Mouse (Mus musculus): Measurements from ENCODE around the gene Spata31d1d. TPM values are rescaled to one million over a fixed set of nuclear protein-coding genes. Genes with fewer than 3 reads are reported as not detected.

Spata31d1d gene
- polyA plus RNA-seq, 1 experiment from 2014 or later, result not detected

- Histone ChIP-seq H3K9me3 (peaks cover 12% of the 10 kb centered on the region), H3K27me3 (ENCODE audit: insufficient read depth, poor library complexity, severe bottlenecking) (peaks cover 70% of the 10 kb centered on the region), H3K27ac (peak overlapping the region; percentile 70; the same call in 1 of the 2 replicates), H3K4me1 (replicated peaks) (peaks cover 36% of the 10 kb centered on the region), H3K36me3 (no peaks in the 10 kb centered on the region), H3K4me3 (no peak overlapping the region)
- no peak for DNase-seq (ENCODE audit: low spot score)
- 87% methylated on average over 7 of the region's 7 CpGs for WGBS
Measured at GRCm38 (mm10) chr13:59690576-59690975, 41.0 kb downstream of the Spata31d1d start.

- H3K27me3 ChIP-seq (ENCODE audit: insufficient read depth, poor library complexity, severe bottlenecking), result peaks cover 62% of the 10 kb centered on the region
- no peak for DNase-seq (ENCODE audit: low spot score)
Measured at GRCm38 (mm10) chr13:59689843-59690242, 41.7 kb downstream of the Spata31d1d start.

DNA sequence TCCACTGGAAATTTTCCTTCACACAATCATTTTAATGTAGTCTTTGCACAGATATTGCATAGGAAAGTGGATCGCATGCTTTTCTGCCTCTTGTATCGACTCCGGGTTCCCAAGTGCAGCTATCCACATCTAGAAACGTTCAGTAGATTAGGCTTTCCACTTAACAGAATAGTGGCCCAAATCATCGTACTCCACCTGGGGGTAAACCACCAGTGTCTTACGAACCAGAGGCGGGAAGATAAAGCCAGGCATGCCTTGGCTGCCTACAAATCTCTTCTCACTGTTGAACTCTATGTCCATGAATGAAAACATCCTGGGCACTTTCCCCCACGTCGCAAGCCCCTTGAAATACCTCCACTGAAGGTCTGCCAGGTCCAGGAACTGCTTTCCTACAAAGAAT, 42.2 kb downstream of the Spata31d1d start:
- Histone ChIP-seq H3K4me3 (no peak overlapping the region), H3K27me3 (ENCODE audit: insufficient read depth, poor library complexity, severe bottlenecking) (peaks cover 57% of the 10 kb centered on the region), H3K9me3 (peaks cover 8% of the 10 kb centered on the region), H3K27ac (no peak overlapping the region), H3K4me1 (replicated peaks) (peaks cover 41% of the 10 kb centered on the region), H3K36me3 (no peaks in the 10 kb centered on the region)
- DNase-seq (ENCODE audit: low spot score), result no peak
- WGBS, result 91% methylated on average over 9 of the region's 9 CpGs

More at GRCm38 (mm10) chr13:59689843-59690242, 41.7 kb downstream of the Spata31d1d start:
- H3K36me3 ChIP-seq, result no peaks in the 10 kb centered on the region
- H3K27ac ChIP-seq, result no peak overlapping the region
- 93% methylated on average over 3 of the region's 3 CpGs for WGBS
- no peak overlapping the region for H3K4me3 ChIP-seq
- H3K9me3 ChIP-seq, result peaks cover 10% of the 10 kb centered on the region
- peaks cover 41% of the 10 kb centered on the region for H3K4me1 ChIP-seq (replicated peaks)

GRCm38 (mm10) chr13:59688338-59688770, 43.2 kb downstream of the Spata31d1d start:
- H3K27ac ChIP-seq, result peak overlapping the region; percentile 37; the same call in 1 of the 2 replicates

DNA sequence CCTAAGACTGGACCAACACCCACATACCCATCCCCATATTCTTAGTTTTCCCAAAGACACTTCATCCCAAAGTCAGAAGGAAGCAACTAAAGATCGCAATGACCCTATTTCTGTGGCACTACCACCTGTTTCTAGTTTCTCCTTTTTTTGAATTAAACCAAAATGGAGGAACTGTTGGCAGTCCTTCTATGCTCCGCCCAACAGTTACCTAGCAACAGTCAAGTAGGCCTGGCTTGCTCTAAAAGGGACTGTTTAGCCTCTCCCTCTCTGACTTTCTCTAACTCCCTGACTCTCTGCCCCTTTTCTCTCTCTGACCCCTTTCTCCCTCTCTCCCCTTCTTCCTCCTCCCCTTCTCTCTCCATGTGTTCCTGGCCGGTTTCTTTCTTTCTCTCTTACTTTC, 46.3 kb downstream of the Spata31d1d start:
- no peak overlapping the region for H3K4me3 ChIP-seq
- H3K4me1 ChIP-seq (replicated peaks), result peaks cover 22% of the 10 kb centered on the region; the same call in 1 of the 2 replicates
- WGBS, result 85% methylated on average over 3 of the region's 3 CpGs
- H3K9me3 ChIP-seq, result no peaks in the 10 kb centered on the region
- no peak for DNase-seq (ENCODE audit: low spot score)
- no peaks in the 10 kb centered on the region for H3K36me3 ChIP-seq
- peaks cover 46% of the 10 kb centered on the region; the same call in 1 of the 2 replicates for H3K27me3 ChIP-seq (ENCODE audit: insufficient read depth, poor library complexity, severe bottlenecking)
- H3K27ac ChIP-seq, result no peak overlapping the region; the same call in 1 of the 2 replicates

More at GRCm38 (mm10) chr13:59688338-59688770, 43.2 kb downstream of the Spata31d1d start:
- no peak for DNase-seq (ENCODE audit: low spot score)
- no peak overlapping the region for H3K4me3 ChIP-seq
- H3K36me3 ChIP-seq, result no peaks in the 10 kb centered on the region
- peaks cover 8% of the 10 kb centered on the region for H3K9me3 ChIP-seq
- 66% methylated on average over 13 of the region's 13 CpGs for WGBS
- H3K4me1 ChIP-seq (replicated peaks), result peaks cover 41% of the 10 kb centered on the region
- H3K27me3 ChIP-seq (ENCODE audit: insufficient read depth, poor library complexity, severe bottlenecking), result peaks cover 51% of the 10 kb centered on the region

DNA sequence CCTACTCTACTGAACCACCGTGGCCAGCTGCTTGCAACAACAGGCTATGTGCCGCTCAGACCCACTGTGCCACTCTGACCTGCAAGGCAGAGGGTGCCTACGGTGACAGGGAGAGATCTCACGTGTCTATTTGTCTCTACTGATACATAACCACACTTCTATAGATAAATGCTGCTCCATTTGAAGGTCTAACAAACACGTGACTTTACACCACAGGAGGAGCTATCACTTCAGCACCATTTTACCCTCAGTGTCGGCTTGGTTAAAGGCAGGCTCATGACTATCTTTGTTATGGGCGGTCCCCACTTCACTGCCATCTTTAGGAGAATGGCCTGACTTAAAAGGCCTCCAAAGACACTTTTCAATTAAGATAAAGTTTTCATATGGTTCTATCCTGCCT, 48.9 kb downstream of the Spata31d1d start:
- no peaks in the 10 kb centered on the region for H3K36me3 ChIP-seq
- H3K4me3 ChIP-seq, result no peak overlapping the region
- no peak for DNase-seq (ENCODE audit: low spot score)
- WGBS, result 39% methylated on average over 7 of the region's 7 CpGs
- H3K27ac ChIP-seq, result no peak overlapping the region
- H3K4me1 ChIP-seq (replicated peaks), result peaks cover 25% of the 10 kb centered on the region; the same call in 1 of the 2 replicates
- H3K9me3 ChIP-seq, result no peaks in the 10 kb centered on the region
- H3K27me3 ChIP-seq (ENCODE audit: insufficient read depth, poor library complexity, severe bottlenecking), result peaks cover 26% of the 10 kb centered on the region; the same call in 1 of the 2 replicates

- no peak for DNase-seq (ENCODE audit: low spot score)
- Histone ChIP-seq H3K4me1 (replicated peaks) (peaks cover 20% of the 10 kb centered on the region; the same call in 1 of the 2 replicates), H3K4me3 (no peak overlapping the region), H3K27me3 (ENCODE audit: insufficient read depth, poor library complexity, severe bottlenecking) (peaks cover 14% of the 10 kb centered on the region; the same call in 1 of the 2 replicates), H3K9me3 (no peaks in the 10 kb centered on the region), H3K36me3 (no peaks in the 10 kb centered on the region), H3K27ac (no peak overlapping the region)
- WGBS, result 80% methylated on average over 4 of the region's 4 CpGs
Measured at GRCm38 (mm10) chr13:59679908-59680307, 51.6 kb downstream of the Spata31d1d start.

GRCm38 (mm10) chr13:59679306-59679705, 52.2 kb downstream of the Spata31d1d start:
- no peak overlapping the region for H3K4me3 ChIP-seq
- H3K4me1 ChIP-seq (replicated peaks), result peaks cover 20% of the 10 kb centered on the region; the same call in 1 of the 2 replicates
- H3K9me3 ChIP-seq, result no peaks in the 10 kb centered on the region
- WGBS, result 57% methylated on average over 4 of the region's 4 CpGs
- H3K36me3 ChIP-seq, result no peaks in the 10 kb centered on the region
- H3K27ac ChIP-seq, result no peak overlapping the region
- peaks cover 14% of the 10 kb centered on the region; the same call in 1 of the 2 replicates for H3K27me3 ChIP-seq (ENCODE audit: insufficient read depth, poor library complexity, severe bottlenecking)
- no peak for DNase-seq (ENCODE audit: low spot score)

DNA sequence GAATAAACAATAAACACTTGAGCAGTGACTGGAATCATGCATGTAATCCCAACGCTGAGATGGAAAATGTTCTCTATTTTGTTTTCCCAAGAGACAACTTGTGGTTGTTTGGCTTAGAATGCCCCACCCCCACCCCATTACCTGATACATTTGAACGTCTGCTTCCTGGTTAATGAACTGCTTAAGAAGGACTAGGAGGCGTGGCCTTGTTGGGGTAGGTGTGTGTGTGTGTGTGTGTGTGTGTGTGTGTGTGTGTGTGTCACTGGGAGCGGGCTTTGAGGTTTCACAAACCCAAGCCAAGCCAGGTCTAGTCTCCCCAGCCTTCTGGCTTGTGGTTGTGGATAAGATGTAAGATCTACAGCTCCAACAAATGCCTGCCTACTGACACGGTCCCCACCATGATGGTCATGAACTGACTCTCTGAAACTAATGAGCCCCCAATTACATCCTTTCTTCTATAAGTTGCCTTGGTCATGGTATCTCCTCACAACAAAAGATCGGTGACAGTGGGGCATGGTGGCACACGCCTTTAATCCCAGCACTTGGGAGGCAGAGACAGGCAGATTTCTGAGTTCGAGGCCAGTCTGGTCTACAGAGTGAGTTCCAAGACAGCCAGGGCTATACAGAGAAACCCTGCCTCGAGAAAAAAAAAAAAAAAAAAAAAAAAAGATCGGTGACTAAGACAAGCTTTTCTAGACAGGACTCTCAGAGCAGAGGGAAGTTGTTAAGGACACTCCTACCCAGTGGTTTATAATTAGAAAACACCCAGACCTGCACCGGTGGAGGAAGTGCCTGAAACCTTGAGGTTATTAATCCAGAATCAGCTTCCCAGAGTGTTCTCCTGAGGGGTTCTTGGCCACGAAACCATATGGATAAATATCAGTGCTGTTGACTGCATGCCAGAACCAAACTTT, 55.0 kb downstream of the Spata31d1d start:
- Histone ChIP-seq H3K4me1 (replicated peaks) (peaks cover 42% of the 10 kb centered on the region), H3K27me3 (ENCODE audit: insufficient read depth, poor library complexity, severe bottlenecking) (no peaks in the 10 kb centered on the region), H3K27ac (peak overlapping the region; percentile 99; the same call in 1 of the 2 replicates), H3K4me3 (peak overlapping the region; percentile 72; the same call in 1 of the 2 replicates), H3K36me3 (peaks cover 4% of the 10 kb centered on the region; the same call in 1 of the 2 replicates), H3K9me3 (no peaks in the 10 kb centered on the region)
- WGBS, result 80% methylated on average over 12 of the region's 12 CpGs
- no peak for DNase-seq (ENCODE audit: low spot score)

Other genes with a start within 250 kb of the Spata31d1d start
- gene Agtpbp1, start 146.5 kb downstream of the Spata31d1d start, polyA plus RNA-seq (2016; fragmentation: Nextera tagmentation; extraction: Ambion mirVana), result 11.3 and 12.3 TPM in 2 replicates
- gene Naa35, start 146.5 kb downstream of the Spata31d1d start, polyA plus RNA-seq (2016; fragmentation: Nextera tagmentation; extraction: Ambion mirVana), result 104 and 105 TPM in 2 replicates
- 144 and 181 TPM in 2 replicates for gene Golm1, start 55.9 kb downstream of the Spata31d1d start, polyA plus RNA-seq (2016; fragmentation: Nextera tagmentation; extraction: Ambion mirVana)
- not detected in 2 replicates for gene 4921517D22Rik, start 37.6 kb downstream of the Spata31d1d start, polyA plus RNA-seq (2016; fragmentation: Nextera tagmentation; extraction: Ambion mirVana)
- 0.05 TPM in 1 of 2 replicates, not detected in the other for gene Spata31d1a, start 21.4 kb downstream of the Spata31d1d start, polyA plus RNA-seq (2016; fragmentation: Nextera tagmentation; extraction: Ambion mirVana)
- gene Spata31d1b, start 19.5 kb downstream of the Spata31d1d start, polyA plus RNA-seq (2016; fragmentation: Nextera tagmentation; extraction: Ambion mirVana), result 0.04 TPM in 1 of 2 replicates, not detected in the other
- gene 1700014D04Rik, start 15.0 kb upstream of the Spata31d1d start, polyA plus RNA-seq (2016; fragmentation: Nextera tagmentation; extraction: Ambion mirVana), result 0.18 TPM in 1 of 2 replicates, not detected in the other
- 101 and 116 TPM in 2 replicates for gene Isca1, start 38.1 kb upstream of the Spata31d1d start, polyA plus RNA-seq (2016; fragmentation: Nextera tagmentation; extraction: Ambion mirVana)
- gene Gm49354, start 50.5 kb upstream of the Spata31d1d start, polyA plus RNA-seq (2016; fragmentation: Nextera tagmentation; extraction: Ambion mirVana), result not detected in 2 replicates
- 35.4 and 40.2 TPM in 2 replicates for gene Tut7, start 91.4 kb upstream of the Spata31d1d start, polyA plus RNA-seq (2016; fragmentation: Nextera tagmentation; extraction: Ambion mirVana)